Mouse (Mus musculus) C2C12 (cell line): ENCODE measurements around the gene Slc43a3. TPM values are rescaled to one million over a fixed set of nuclear protein-coding genes. Genes with fewer than 3 reads are reported as not detected.

Source experiments
- H3K27me3 ChIP-seq: one replicate; pipeline ENCODE4 v1.6.1; 2011; ENCODE audit not compliant: control insufficient read depth, insufficient read depth, insufficient read length
- H3K36me3 ChIP-seq: one replicate; pipeline ENCODE4 v1.6.1; 2011; ENCODE audit not compliant: control insufficient read depth, insufficient read depth
- H3K4me3 ChIP-seq: one replicate; pipeline ENCODE4 v1.5.1; 2011; ENCODE audit warnings: mild to moderate bottlenecking, control low read depth; ENCODE audit not compliant: poor library complexity, insufficient read depth, severe bottlenecking
- H3K79me2 ChIP-seq: one replicate; pipeline ENCODE4 v1.6.1; 2011; ENCODE audit not compliant: control insufficient read depth, insufficient read depth
- H3K79me3 ChIP-seq: one replicate; pipeline ENCODE4 v1.6.1; 2011; ENCODE audit warnings: low read depth, control low read depth
- H3ac ChIP-seq: one replicate; pipeline ENCODE3; 2011; ENCODE audit warnings: low read depth; ENCODE audit not compliant: control insufficient read depth, insufficient read length
- CEBPB ChIP-seq: IDR thresholded peaks from one replicate; pipeline ENCODE4 v1.6.1; 2011; ENCODE audit warnings: low read depth, mild to moderate bottlenecking, control low read depth, moderate library complexity
- CTCF ChIP-seq: IDR thresholded peaks from one replicate; pipeline ENCODE4 v1.5.1; 2011; ENCODE audit not compliant: control insufficient read depth, insufficient read depth, insufficient read length
- FOSL1 ChIP-seq: IDR thresholded peaks from one replicate; pipeline ENCODE4 v1.8.0; 2011; ENCODE audit warnings: mild to moderate bottlenecking, low read length; ENCODE audit not compliant: poor library complexity, insufficient read depth, severe bottlenecking
- MAX ChIP-seq: IDR thresholded peaks from one replicate; pipeline ENCODE4 v1.6.1; 2011; ENCODE audit warnings: mild to moderate bottlenecking, control low read depth
- MYOD1 ChIP-seq: IDR thresholded peaks from one replicate; pipeline ENCODE4 v1.6.1; 2011; ENCODE audit warnings: low read depth; ENCODE audit not compliant: control insufficient read depth, insufficient read length
- MYOG ChIP-seq: IDR thresholded peaks from one replicate; pipeline ENCODE4 v1.6.1; 2011; ENCODE audit not compliant: control insufficient read depth, insufficient read length; ENCODE audit errors: extremely low read depth
- USF1 ChIP-seq: IDR thresholded peaks from one replicate; pipeline ENCODE4 v1.6.1; 2011; ENCODE audit warnings: low read depth, mild to moderate bottlenecking, control low read depth, moderate library complexity
- microRNA-seq: library from miRNA; unstranded; fragments of <30 nt; microRNA quantifications from one replicate; pipeline ENCODE4, GENCODE M21; 2019; ENCODE audit warnings: borderline microRNAs expressed
- polyA plus RNA-seq: library from polyadenylated mRNA; unstranded; fragments of >200 nt; fragmentation: generic; extraction: Trizol; gene quantifications from one replicate; pipeline ENCODE4 v1.2.1, GENCODE M21; 2012; ENCODE audit warnings: missing spikeins

Slc43a3 gene
- polyA plus RNA-seq, 1 experiment = 10.5 TPM

DNA sequence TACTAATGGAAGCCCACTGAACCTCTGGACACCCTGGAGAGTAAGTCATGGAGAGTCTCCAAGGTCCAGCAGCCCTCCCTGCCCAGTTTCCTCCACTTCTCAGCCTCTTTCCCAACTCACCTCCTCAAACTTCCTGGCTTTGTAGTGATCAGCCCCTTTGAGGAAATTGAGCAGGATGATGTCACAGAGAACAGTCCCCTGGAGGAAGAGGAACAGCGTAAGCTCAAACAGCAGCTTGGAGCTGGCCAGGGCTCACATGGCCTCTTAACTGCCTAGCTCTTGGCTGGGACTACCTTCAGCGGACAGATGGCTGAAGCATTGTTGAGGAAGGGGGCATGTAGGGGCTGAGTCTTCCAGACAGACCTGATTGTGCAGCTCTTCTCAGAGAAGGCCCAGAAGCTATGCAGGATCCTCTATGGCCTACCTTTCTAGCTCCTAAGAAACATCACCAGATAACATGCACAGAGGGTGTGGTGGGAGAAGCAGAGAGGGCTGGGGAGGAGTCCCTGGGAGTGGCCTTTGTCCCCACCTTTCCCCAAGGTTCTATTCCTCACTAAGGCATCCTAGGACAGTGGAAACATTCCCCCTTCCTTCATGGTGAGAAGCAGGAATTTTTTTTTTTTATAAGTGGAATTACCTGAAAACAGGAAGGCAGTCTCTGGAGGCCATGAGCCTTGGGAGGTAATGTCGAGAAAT lies 63.3 kb downstream of the Slc43a3 start:
- Histone ChIP-seq H3K27me3 (no peaks in the 10 kb centered on the region), H3K36me3 (no peaks in the 10 kb centered on the region), H3K79me2 (no peaks in the 10 kb centered on the region), H3K79me3 (no peaks in the 10 kb centered on the region), H3K4me3 (no peak overlapping the region), H3ac (no peak overlapping the region)
- TF ChIP-seq USF1 (no peak), FOSL1 (no peak)

DNA sequence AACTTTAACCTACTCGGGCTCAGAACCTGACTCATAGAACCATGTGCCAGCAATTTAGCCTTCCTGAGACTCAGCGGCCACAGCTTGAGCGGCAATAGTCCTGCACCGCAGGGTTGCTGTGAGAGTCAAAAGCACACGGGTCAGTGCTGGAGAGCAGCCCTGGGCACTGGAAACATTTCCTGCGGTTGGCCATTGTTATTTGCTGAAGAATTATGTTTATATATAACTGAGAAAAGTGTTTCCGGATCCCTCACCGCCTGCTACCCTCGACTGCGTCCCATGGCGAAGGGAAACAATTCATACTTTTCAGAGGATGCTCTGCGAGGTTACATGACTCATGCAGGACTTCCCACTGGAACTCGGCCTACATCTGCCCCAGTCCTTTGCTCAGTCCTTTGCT lies 65.1 kb downstream of the Slc43a3 start:
- Histone ChIP-seq H3ac (no peak overlapping the region), H3K36me3 (no peaks in the 10 kb centered on the region), H3K79me2 (no peaks in the 10 kb centered on the region), H3K79me3 (no peaks in the 10 kb centered on the region), H3K27me3 (no peaks in the 10 kb centered on the region), H3K4me3 (no peak overlapping the region)
- TF ChIP-seq FOSL1 (peak; percentile 63), MAX (peak; percentile 54), MYOG (no peak)

DNA sequence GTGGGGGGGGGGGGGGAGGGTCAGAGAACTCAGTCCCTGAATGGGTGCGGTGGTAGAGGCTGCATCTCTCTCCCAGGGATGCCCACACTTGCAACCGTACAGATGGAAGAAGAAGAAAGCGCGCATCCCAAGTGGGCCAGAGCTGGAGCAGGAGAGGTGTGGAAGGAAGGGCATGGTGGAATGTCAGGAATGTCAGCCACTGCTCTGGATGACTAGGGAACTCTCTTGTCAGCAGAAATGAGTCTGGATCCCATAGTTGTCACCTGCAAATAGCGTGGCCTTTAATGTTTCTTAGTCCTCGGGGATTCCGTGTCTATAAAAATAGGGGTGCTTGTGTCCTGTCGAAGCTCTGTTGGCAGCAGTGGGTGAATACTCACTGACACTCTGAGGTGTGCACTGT lies 66.2 kb downstream of the Slc43a3 start:
- Histone ChIP-seq H3K4me3 (no peak overlapping the region), H3K27me3 (no peaks in the 10 kb centered on the region), H3ac (no peak overlapping the region), H3K36me3 (no peaks in the 10 kb centered on the region), H3K79me2 (no peaks in the 10 kb centered on the region), H3K79me3 (no peaks in the 10 kb centered on the region)
- no peak for TF ChIP-seq CEBPB

DNA sequence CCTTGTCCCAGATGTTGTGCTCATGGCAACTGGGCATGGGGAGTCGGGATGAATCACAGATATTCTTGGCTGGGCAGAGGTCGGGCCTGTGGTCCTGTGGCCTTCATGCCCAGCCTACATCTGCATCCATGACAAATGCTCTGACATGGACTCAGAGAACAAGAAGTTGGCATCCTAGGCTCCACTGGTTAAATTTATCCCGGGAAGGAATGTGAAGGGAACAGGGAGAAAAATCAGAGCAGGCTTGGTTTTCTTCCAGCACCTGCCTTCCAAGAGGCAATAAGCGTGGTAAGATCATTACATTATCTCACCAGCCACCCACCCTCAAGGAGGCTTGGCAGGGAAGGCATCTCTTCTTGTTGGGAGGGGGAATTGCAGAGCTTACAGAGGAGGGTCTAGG lies 68.0 kb downstream of the Slc43a3 start:
- Histone ChIP-seq H3K4me3 (no peak overlapping the region), H3K79me3 (no peaks in the 10 kb centered on the region), H3ac (no peak overlapping the region), H3K36me3 (no peaks in the 10 kb centered on the region), H3K27me3 (no peaks in the 10 kb centered on the region), H3K79me2 (no peaks in the 10 kb centered on the region)
- TF ChIP-seq MAX = no peak
- no peak for TF ChIP-seq USF1
- TF ChIP-seq MYOD1 = no peak
- TF ChIP-seq CEBPB = no peak
- TF ChIP-seq FOSL1 = no peak
- TF ChIP-seq CTCF = no peak
- no peak for TF ChIP-seq MYOG

DNA sequence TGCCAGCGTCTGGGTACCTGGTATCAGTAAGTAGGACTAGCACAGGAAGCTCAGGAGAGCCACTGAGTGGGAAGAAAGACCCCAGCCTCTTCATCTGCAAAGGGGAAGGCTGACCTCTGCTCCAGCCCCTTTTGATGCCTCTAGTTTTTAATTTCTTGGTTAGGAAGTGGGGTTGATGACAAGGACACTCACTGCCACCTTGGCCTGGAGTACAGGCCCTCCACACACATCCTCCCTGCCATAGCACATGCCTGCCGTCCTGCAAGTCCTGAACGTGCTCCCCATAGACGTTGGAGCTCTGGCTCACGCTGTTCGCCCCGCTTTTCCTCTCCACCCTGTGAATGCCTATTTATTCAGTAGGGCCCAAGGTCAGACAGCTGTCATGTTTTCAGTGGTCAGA lies 70.2 kb downstream of the Slc43a3 start:
- TF ChIP-seq CEBPB (no peak), USF1 (no peak), MYOG (no peak), MAX (no peak), MYOD1 (no peak), CTCF (no peak), FOSL1 (no peak)
- Histone ChIP-seq H3K79me2 (no peaks in the 10 kb centered on the region), H3K36me3 (no peaks in the 10 kb centered on the region), H3K27me3 (no peaks in the 10 kb centered on the region), H3ac (no peak overlapping the region), H3K79me3 (no peaks in the 10 kb centered on the region), H3K4me3 (no peak overlapping the region)

DNA sequence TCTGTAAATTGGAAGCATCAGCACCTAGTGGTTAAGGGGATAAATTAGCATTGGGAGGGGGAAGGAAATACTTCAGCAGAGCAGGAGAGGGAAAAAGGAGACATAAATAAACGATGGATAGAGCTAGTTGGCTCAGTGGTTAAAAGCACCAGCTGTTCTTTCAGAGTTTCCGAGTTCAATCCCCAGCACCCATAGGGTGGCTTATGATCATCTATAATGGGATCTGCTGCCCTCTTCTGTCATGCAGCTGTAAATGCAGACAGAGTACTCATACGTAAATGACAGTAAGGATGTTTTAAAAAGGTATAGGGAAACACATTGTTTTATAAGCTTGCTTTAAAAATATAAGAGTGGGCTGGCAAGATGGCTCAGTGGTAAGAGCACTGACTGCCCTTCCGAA lies 71.3 kb downstream of the Slc43a3 start:
- Histone ChIP-seq H3ac (no peak overlapping the region), H3K36me3 (no peaks in the 10 kb centered on the region), H3K79me3 (no peaks in the 10 kb centered on the region)

More for the DNA sequence above, 71.3 kb downstream of the Slc43a3 start:
- H3K79me2 ChIP-seq = no peaks in the 10 kb centered on the region
- no peak for TF ChIP-seq MAX
- TF ChIP-seq MYOD1 = no peak
- TF ChIP-seq CTCF = no peak
- no peak for TF ChIP-seq MYOG
- TF ChIP-seq FOSL1 = no peak
- TF ChIP-seq USF1 = no peak
- no peak for TF ChIP-seq CEBPB
- no peaks in the 10 kb centered on the region for H3K27me3 ChIP-seq
- no peak overlapping the region for H3K4me3 ChIP-seq

Small RNA genes lying within 50 kb of the gene (microRNA-seq; reads per million reads assigned to microRNA genes)
- gene Gm24332 = not detected

Other genes with a start within 250 kb of the Slc43a3 start
- gene Zdhhc5, start 221.4 kb upstream of the Slc43a3 start, polyA plus RNA-seq = 35.4 TPM
- gene Clp1, start 209.2 kb upstream of the Slc43a3 start, polyA plus RNA-seq = 13.9 TPM
- gene Ypel4, start 202.5 kb upstream of the Slc43a3 start, polyA plus RNA-seq = 0.35 TPM
- 4.4 TPM for gene Gm19426, start 192.9 kb upstream of the Slc43a3 start, polyA plus RNA-seq
- 0.15 TPM for gene Serping1, start 161.1 kb upstream of the Slc43a3 start, polyA plus RNA-seq
- 16.2 TPM for gene Ube2l6, start 137.8 kb upstream of the Slc43a3 start, polyA plus RNA-seq
- gene Smtnl1, start 113.9 kb upstream of the Slc43a3 start, polyA plus RNA-seq = 0.06 TPM
- gene Timm10, start 109.6 kb upstream of the Slc43a3 start, polyA plus RNA-seq = 108 TPM
- 6.6 TPM for gene Slc43a1, start 97.7 kb upstream of the Slc43a3 start, polyA plus RNA-seq
- 0.18 TPM for gene Rtn4rl2, start 49.9 kb upstream of the Slc43a3 start, polyA plus RNA-seq
- not detected for gene Prg2, start 43.9 kb downstream of the Slc43a3 start, polyA plus RNA-seq
- not detected for gene Prg3, start 51.6 kb downstream of the Slc43a3 start, polyA plus RNA-seq
- gene Ssrp1, start 100.7 kb downstream of the Slc43a3 start, polyA plus RNA-seq = 195 TPM
- gene P2rx3, start 100.9 kb downstream of the Slc43a3 start, polyA plus RNA-seq = 0.30 TPM
- gene Tnks1bp1, start 111.4 kb downstream of the Slc43a3 start, polyA plus RNA-seq = 58.6 TPM
- gene Aplnr, start 199.6 kb downstream of the Slc43a3 start, polyA plus RNA-seq = not detected